Mouse (Mus musculus): ENCODE measurements around the gene Spout1.
"Not testable (repeated sequence)": the region's sequence is repeated elsewhere in the genome, so short reads cannot be mapped to it uniquely, and the experiment has no call there.

The Spout1 gene

GRCm38 (mm10) chr2:30178711-30179110 is 452 bp upstream of the Spout1 start:
- not testable (repeated sequence) for DNase-seq (ENCODE audit: low spot score)

- DNase-seq (ENCODE audit: low spot score): no peak
Measured at GRCm38 (mm10) chr2:30176561-30176960, 1.7 kb downstream of the Spout1 start.

DNA sequence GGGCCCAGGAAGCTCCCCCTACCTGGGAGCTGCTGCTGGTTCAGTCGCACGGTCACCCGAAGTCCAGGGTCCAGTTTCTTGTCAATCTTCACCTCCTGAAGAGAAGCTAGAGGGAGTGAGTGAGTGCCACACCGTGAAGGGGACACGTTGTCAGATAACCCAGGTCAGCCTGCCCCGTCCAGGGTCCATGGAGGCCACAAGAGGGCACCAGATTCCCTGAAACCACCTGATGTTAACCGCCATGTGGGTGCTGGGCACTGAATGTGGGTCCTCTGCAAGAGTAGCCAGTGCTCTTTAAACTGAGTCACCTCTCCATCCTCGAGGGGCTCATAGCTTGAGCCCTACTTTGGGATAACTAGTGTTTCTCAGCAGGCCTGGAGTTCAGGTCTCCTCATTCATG is 2.4 kb downstream of the Spout1 start:
- no peak for DNase-seq (ENCODE audit: low spot score)

- DNase-seq (ENCODE audit: low spot score): no peak
Measured at GRCm38 (mm10) chr2:30173541-30174240, 4.6 kb downstream of the Spout1 start.

- peak; percentile 23 for DNase-seq (ENCODE audit: low spot score)
Measured at GRCm38 (mm10) chr2:30171997-30172382, 6.3 kb downstream of the Spout1 start.

GRCm38 (mm10) chr2:30171371-30171996 is 6.8 kb downstream of the Spout1 start, which contains the start of gene Endog:
TSS of gene Endog (plus strand) at chr2:30171493.
- peak; percentile 89 for DNase-seq (ENCODE audit: low spot score)

- peak; percentile 6 for DNase-seq (ENCODE audit: low spot score)
Measured at GRCm38 (mm10) chr2:30166677-30167076, 11.6 kb downstream of the Spout1 start.

DNA sequence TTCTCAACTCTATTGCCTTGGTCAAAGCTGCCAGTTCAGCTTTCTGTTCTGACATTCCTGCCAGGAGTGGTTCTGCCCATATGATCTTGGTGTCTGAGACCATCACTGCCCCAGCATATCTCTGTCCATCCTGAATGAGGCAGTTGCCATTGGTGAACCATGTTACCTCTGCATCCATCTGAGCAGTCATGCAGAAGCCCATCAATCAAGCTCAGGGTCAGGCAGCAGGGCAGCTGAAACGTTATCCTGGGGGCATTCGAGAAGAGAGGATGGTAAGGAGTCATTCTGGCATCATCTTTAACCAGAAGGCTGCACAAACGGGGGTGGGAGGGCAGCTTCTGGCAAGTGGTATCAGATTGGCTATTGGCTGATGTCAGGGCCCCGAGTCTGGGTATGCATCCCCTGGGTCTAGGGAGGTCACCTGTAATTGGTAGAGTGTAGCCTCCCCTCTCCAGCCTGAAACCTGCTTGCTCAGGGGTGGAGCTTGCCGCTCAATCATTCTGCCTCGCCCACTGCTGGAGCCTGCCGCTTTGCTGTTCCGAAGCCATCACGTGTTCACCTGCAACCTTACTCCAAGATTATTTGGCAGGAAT is 13.8 kb downstream of the Spout1 start:
- no peak for DNase-seq (ENCODE audit: low spot score)

GRCm38 (mm10) chr2:30161809-30162208 is 16.4 kb downstream of the Spout1 start:
- peak; percentile 82 for DNase-seq (ENCODE audit: low spot score)

DNA sequence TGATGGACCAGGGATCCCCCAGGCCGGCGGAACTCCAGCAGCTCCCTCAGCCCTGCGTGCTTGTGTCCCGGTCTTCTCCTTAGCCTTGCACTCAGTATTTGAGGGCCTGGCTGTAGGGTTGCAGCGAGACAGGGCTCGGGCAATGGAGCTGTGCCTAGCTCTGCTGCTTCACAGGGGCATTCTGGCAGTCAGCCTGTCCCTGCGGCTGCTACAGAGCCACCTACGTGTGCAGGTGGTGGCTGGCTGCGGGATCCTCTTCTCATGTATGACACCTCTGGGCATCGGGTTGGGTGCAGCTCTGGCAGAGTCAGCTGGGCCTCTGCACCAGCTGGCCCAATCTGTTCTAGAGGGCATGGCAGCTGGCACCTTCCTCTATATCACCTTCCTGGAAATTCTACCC is 18.4 kb downstream of the Spout1 start:
- not testable (repeated sequence) for DNase-seq (ENCODE audit: low spot score)

DNA sequence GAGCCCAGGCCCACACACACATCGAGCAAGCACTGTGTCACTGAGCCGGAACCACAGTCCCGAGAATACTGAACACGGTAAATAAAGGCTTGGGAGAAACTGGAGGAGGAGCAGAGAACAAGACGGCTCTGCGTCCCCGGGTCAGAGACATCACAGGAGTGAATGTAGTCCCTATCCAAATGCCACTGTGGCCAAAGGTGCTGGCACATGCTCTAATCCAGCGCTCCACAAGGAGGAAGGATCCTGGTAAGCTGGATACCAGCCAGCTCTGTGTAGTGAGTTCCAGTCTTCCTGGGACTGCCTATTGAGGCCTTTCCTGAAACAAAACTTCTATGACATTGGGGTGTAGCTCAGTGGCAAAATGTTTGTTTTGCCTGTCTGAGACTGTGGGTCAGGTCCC is 25.6 kb downstream of the Spout1 start:
- no peak for DNase-seq (ENCODE audit: low spot score)

DNA sequence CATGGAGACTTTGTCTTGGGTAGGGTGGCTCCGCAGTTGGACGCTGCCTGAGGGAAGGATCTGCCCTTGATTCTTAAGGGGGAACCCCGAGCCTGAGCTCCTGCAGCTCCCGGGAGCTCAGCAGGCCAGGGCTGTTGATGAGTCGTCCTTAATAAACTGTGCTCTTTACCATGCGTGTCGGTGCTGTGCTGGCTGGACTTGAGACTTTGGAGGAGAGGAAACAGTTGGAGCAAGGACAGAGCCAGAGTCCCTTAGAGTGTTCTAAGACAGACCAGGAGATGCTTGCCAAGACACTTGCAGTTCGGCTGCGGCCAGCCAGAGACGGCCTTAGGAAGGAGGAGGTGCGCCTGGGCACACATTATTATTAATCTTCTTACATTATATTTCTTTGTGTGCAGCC is 26.4 kb downstream of the Spout1 start:
- no peak for DNase-seq (ENCODE audit: low spot score)

GRCm38 (mm10) chr2:30147466-30147865 is 30.8 kb downstream of the Spout1 start:
- DNase-seq (ENCODE audit: low spot score): no peak

DNA sequence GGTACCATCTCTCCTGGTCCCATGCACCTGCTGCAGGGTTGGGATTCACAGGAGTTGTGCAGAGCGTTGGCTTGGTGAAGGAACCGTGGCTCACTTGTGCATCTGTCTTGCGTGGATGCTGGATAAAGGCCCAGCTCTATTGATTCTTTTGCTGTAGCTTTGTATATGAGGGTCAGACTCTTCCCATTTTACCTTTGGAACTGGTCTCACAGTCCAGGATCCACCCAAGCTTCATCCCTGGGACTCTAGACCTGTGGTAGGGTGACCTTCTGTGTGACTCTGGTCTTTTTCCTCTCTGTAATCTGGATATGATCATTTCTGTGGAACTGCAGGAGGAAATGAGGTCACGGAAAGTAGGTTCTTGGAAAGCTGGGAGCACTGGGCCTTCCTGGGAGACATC is 33.8 kb downstream of the Spout1 start:
- DNase-seq (ENCODE audit: low spot score): no peak

DNA sequence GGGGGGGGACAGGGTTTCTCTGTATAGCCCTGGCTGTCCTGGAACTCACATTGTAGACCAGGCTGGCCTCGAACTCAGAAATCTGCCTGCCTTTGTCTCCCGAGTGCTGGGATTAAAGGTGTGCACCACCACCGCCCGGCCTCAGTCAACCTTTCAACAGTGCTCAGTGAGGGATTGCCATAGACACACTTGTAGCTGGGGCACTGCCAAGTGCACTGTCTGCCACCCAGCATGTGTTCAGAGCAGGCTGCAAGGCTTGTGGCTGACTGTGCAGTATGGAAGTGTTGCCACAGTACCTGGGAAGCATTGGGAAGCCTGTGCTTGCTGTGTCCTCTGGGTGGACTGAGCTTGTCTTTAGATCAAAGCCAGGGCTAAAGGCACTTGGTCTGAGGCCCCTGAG is 38.2 kb downstream of the Spout1 start:
- DNase-seq (ENCODE audit: low spot score): not testable (repeated sequence)

GRCm38 (mm10) chr2:30136458-30136857 is 41.8 kb downstream of the Spout1 start:
- no peak for DNase-seq (ENCODE audit: low spot score)

DNA sequence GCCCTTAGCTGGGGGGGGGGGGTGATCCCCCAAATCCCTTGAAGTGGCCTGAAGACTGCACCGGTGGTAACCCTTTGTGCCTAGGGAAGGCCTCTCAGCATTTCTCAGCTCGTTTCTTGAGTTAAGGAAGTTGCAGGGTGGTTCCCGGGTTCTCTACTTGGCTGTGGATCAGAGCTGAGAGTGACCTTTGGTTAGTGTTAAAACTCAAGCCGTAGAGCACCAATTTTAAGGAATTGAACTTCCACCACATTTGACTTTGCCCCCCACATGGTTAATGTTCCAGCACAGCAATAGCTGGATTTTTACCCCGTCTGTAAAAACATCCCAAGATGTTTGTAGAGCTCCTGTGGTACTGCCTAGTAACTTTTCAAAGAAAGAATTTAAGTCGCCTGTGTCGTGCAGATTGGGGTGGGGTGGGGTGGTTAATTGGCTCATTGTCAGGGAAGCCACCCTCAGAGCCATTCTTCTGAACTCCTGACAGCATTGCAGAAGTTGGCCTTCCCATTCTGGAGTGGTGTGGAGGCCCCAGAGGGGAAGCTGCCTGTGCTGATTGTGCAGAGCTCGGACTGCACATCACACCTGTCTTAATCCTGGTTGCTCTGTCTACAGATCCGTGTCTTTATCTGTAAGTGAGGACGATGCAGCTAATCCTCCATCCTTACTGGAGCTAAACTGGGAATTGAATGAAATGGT is 43.2 kb downstream of the Spout1 start:
- no peak for DNase-seq (ENCODE audit: low spot score)

- DNase-seq (ENCODE audit: low spot score): peak; percentile 10
Measured at GRCm38 (mm10) chr2:30134378-30134711, 43.9 kb downstream of the Spout1 start.

GRCm38 (mm10) chr2:30133613-30134377 is 44.5 kb downstream of the Spout1 start, which contains the start of gene Tbc1d13:
TSS of gene Tbc1d13 (plus strand) at chr2:30133746.
- peak; percentile 97 for DNase-seq (ENCODE audit: low spot score)

GRCm38 (mm10) chr2:30132801-30133612 is 45.3 kb downstream of the Spout1 start:
- DNase-seq (ENCODE audit: low spot score): peak; percentile 12

DNA sequence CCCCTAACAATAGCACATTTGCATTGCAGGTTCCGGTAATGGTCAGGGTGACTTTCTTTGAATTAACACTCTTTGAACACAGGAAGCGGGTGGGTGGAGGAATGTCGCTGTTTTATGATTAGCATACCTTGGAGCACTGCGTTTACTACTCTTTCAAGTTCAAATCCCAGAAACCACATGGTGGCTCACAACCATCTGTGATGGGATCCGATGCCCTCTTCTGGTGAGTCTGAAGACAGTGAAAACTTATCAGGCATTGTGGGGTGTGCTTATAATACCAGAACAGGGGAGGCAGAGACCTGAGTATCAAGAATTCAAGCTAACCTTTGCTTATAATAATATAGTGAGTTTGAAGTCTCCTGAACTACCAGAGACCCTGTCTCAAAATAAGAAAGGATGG is 47.0 kb downstream of the Spout1 start:
- not testable (repeated sequence) for DNase-seq (ENCODE audit: low spot score)

Data from embryo, embryonic 10.5 days (tissue).